Mouse (Mus musculus): Measurements from ENCODE around the gene Zic4.

DNA sequence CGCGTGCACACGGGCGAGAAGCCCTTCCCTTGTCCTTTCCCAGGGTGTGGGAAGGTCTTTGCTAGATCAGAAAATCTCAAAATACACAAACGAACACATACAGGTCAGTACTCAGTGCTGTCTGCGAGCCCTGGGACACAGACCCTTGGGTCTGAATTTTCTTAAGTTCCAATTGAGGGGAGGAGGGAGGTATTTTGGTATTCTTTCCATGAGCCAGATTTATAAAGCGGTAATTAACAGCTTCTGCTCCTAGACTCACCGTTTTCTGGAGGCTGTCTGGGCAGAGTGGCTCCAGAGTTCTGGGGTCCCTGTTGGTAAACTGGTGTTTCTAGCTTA is 17.1 kb downstream of the Zic4 start:
- no peak for TF ChIP-seq POLR2A (IDR thresholded peaks at IDR 0.05; ENCODE audit: insufficient read length, low read depth)
- TF ChIP-seq USF1 (IDR thresholded peaks at IDR 0.05; ENCODE audit: low read depth), result no peak
- no peak for TF ChIP-seq TCF12 (IDR thresholded peaks at IDR 0.05; ENCODE audit: insufficient read depth, poor library complexity, severe bottlenecking)
- TF ChIP-seq E2F4 (IDR thresholded peaks at IDR 0.05; ENCODE audit: insufficient read depth), result no peak
- TF ChIP-seq MYOD1 (IDR thresholded peaks at IDR 0.05; ENCODE audit: control insufficient read depth in 1 of 3, insufficient read length in 2 of 3, low read depth in 2 of 3), result no peak
- TF ChIP-seq SRF (IDR thresholded peaks at IDR 0.05; ENCODE audit: control insufficient read depth, insufficient read length, low read depth), result no peak
- no peak for TF ChIP-seq MAX (IDR thresholded peaks at IDR 0.05; ENCODE audit: low read depth)

Data from myocyte (in vitro differentiated cells).